Mouse (Mus musculus): ENCODE data around the gene Gm17660. TPM values are rescaled to one million over a fixed set of nuclear protein-coding genes. Genes with fewer than 3 reads are reported as not detected.
"Not testable (repeated sequence)": the region's sequence is repeated elsewhere in the genome, so short reads cannot be mapped to it uniquely, and the experiment has no call there.

Gene Gm17660
- polyA plus RNA-seq, 1 experiment = not detected

GRCm38 (mm10) chr5:104025245-104025854 lies 52.1 kb downstream of the Gm17660 start:
- H3K4me1 ChIP-seq (ENCODE audit: control insufficient read depth, insufficient read depth, insufficient read length, low read length) = peaks cover 22% of the 10 kb centered on the region; the same call in 1 of the 2 replicates
- 16% methylated on average over 17 of the region's 17 CpGs for WGBS
- TF ChIP-seq POLR2A (IDR thresholded peaks at IDR 0.05; ENCODE audit: low read depth, low read length) = no peak
- no peak for TF ChIP-seq CTCF (IDR thresholded peaks at IDR 0.05; ENCODE audit: extremely low read depth, insufficient read length, insufficient replicate concordance, low read depth, low read length)
- H3K27ac ChIP-seq (ENCODE audit: insufficient read depth, low read depth, low read length) = peak overlapping the region; percentile 80
- no peaks in the 10 kb centered on the region for H3K27me3 ChIP-seq (ENCODE audit: control insufficient read depth, insufficient read depth, low read length)
- no peaks in the 10 kb centered on the region for H3K36me3 ChIP-seq (ENCODE audit: control insufficient read depth, insufficient read depth, low read length)
- peak overlapping the region; percentile 10 for H3K4me3 ChIP-seq (ENCODE audit: low read depth, low read length)

GRCm38 (mm10) chr5:104024762-104025161 lies 52.6 kb downstream of the Gm17660 start:
- TF ChIP-seq CTCF (IDR thresholded peaks at IDR 0.05; ENCODE audit: extremely low read depth, insufficient read length, insufficient replicate concordance, low read depth, low read length) (no peak), POLR2A (IDR thresholded peaks at IDR 0.05; ENCODE audit: low read depth, low read length) (no peak)

GRCm38 (mm10) chr5:104024193-104024592 lies 53.2 kb downstream of the Gm17660 start:
- Histone ChIP-seq H3K27ac (ENCODE audit: insufficient read depth, low read depth, low read length) (peak overlapping the region; percentile 63; the same call in 1 of the 2 replicates), H3K4me1 (ENCODE audit: control insufficient read depth, insufficient read depth, insufficient read length, low read length) (peaks cover 24% of the 10 kb centered on the region)
- WGBS = 43% methylated on average over 5 of the region's 5 CpGs
- not testable (repeated sequence) for H3K4me3 ChIP-seq (ENCODE audit: low read depth, low read length); H3K27me3 ChIP-seq (ENCODE audit: control insufficient read depth, insufficient read depth, low read length); H3K36me3 ChIP-seq (ENCODE audit: control insufficient read depth, insufficient read depth, low read length)

More at GRCm38 (mm10) chr5:104024762-104025161, 52.6 kb downstream of the Gm17660 start:
- Histone ChIP-seq H3K27me3 (ENCODE audit: control insufficient read depth, insufficient read depth, low read length) (no peaks in the 10 kb centered on the region), H3K4me1 (ENCODE audit: control insufficient read depth, insufficient read depth, insufficient read length, low read length) (peaks cover 22% of the 10 kb centered on the region; the same call in 1 of the 2 replicates), H3K4me3 (ENCODE audit: low read depth, low read length) (peak overlapping the region; percentile 10; the same call in 1 of the 2 replicates), H3K36me3 (ENCODE audit: control insufficient read depth, insufficient read depth, low read length) (no peaks in the 10 kb centered on the region), H3K27ac (ENCODE audit: insufficient read depth, low read depth, low read length) (peak overlapping the region; percentile 80)
- WGBS = 55% methylated on average over 11 of the region's 11 CpGs

- H3K27me3 ChIP-seq (ENCODE audit: control insufficient read depth, insufficient read depth, low read length) = no peaks in the 10 kb centered on the region
- no peak overlapping the region for H3K4me3 ChIP-seq (ENCODE audit: low read depth, low read length)
- H3K36me3 ChIP-seq (ENCODE audit: control insufficient read depth, insufficient read depth, low read length) = peaks cover under 1% of the 10 kb centered on the region; the same call in 1 of the 2 replicates
- peak overlapping the region; percentile 63 for H3K27ac ChIP-seq (ENCODE audit: insufficient read depth, low read depth, low read length)
- TF ChIP-seq POLR2A (IDR thresholded peaks at IDR 0.05; ENCODE audit: low read depth, low read length) (no peak), CTCF (IDR thresholded peaks at IDR 0.05; ENCODE audit: extremely low read depth, insufficient read length, insufficient replicate concordance, low read depth, low read length) (no peak)
- peaks cover 27% of the 10 kb centered on the region for H3K4me1 ChIP-seq (ENCODE audit: control insufficient read depth, insufficient read depth, insufficient read length, low read length)
- WGBS = 34% methylated on average over 8 of the region's 8 CpGs
Measured at GRCm38 (mm10) chr5:104023289-104024020, 54.0 kb downstream of the Gm17660 start.

- Histone ChIP-seq H3K27me3 (ENCODE audit: control insufficient read depth, insufficient read depth, low read length) (no peaks in the 10 kb centered on the region), H3K4me3 (ENCODE audit: low read depth, low read length) (no peak overlapping the region), H3K27ac (ENCODE audit: insufficient read depth, low read depth, low read length) (peak overlapping the region; percentile 96), H3K36me3 (ENCODE audit: control insufficient read depth, insufficient read depth, low read length) (peaks cover 8% of the 10 kb centered on the region), H3K4me1 (ENCODE audit: control insufficient read depth, insufficient read depth, insufficient read length, low read length) (peaks cover 27% of the 10 kb centered on the region)
- WGBS = 46% methylated on average over 5 of the region's 5 CpGs
- TF ChIP-seq POLR2A (IDR thresholded peaks at IDR 0.05; ENCODE audit: low read depth, low read length) (no peak), CTCF (IDR thresholded peaks at IDR 0.05; ENCODE audit: extremely low read depth, insufficient read length, insufficient replicate concordance, low read depth, low read length) (no peak)
Measured at GRCm38 (mm10) chr5:104022558-104022957, 54.9 kb downstream of the Gm17660 start.

GRCm38 (mm10) chr5:104021597-104022378 lies 55.6 kb downstream of the Gm17660 start, which contains the start of gene Hsd17b11:
TSS of gene Hsd17b11 (minus strand) at chr5:104021919.
- Histone ChIP-seq H3K27me3 (ENCODE audit: control insufficient read depth, insufficient read depth, low read length) (no peaks in the 10 kb centered on the region), H3K36me3 (ENCODE audit: control insufficient read depth, insufficient read depth, low read length) (peaks cover 12% of the 10 kb centered on the region), H3K4me1 (ENCODE audit: control insufficient read depth, insufficient read depth, insufficient read length, low read length) (peaks cover 27% of the 10 kb centered on the region), H3K27ac (ENCODE audit: insufficient read depth, low read depth, low read length) (peak within 1 kb of the TSS; percentile 98), H3K4me3 (ENCODE audit: low read depth, low read length) (peak within 1 kb of the TSS; percentile 81)
- under 1% methylated on average over 31 of the region's 31 CpGs for WGBS
- peak; percentile 19; the same call in 1 of the 2 replicates for TF ChIP-seq CTCF (IDR thresholded peaks at IDR 0.05; ENCODE audit: extremely low read depth, insufficient read length, insufficient replicate concordance, low read depth, low read length)
- TF ChIP-seq POLR2A (IDR thresholded peaks at IDR 0.05; ENCODE audit: low read depth, low read length) = peak; percentile 84

Other genes starting within 250 kb of the Gm17660 start
- 0.84 and 0.96 TPM in 2 replicates for gene Klhl8, start 166.3 kb downstream of the Gm17660 start, polyA plus RNA-seq (2012; rRNA removed)
- 5.7 and 6.0 TPM in 2 replicates for gene Hsd17b13, start 100.2 kb downstream of the Gm17660 start, polyA plus RNA-seq (2012; rRNA removed)
- gene Hsd17b11, start 55.7 kb downstream of the Gm17660 start, polyA plus RNA-seq (2012; rRNA removed) = 46.9 and 109 TPM in 2 replicates
- gene Nudt9, start 31.3 kb downstream of the Gm17660 start, polyA plus RNA-seq (2012; rRNA removed) = 24.6 and 58.0 TPM in 2 replicates
- gene Sparcl1, start 36.1 kb upstream of the Gm17660 start, polyA plus RNA-seq (2012; rRNA removed) = 24.3 and 28.8 TPM in 2 replicates
- gene Dspp, start 93.1 kb upstream of the Gm17660 start, polyA plus RNA-seq (2012; rRNA removed) = not detected in 2 replicates
- 0.10 and 0.47 TPM in 2 replicates for gene Dmp1, start 125.0 kb upstream of the Gm17660 start, polyA plus RNA-seq (2012; rRNA removed)
- not detected in 2 replicates for gene Ibsp, start 221.6 kb upstream of the Gm17660 start, polyA plus RNA-seq (2012; rRNA removed)
- not detected in 2 replicates for gene Mepe, start 247.7 kb upstream of the Gm17660 start, polyA plus RNA-seq (2012; rRNA removed)

Data from small intestine, adult 2 months (tissue).